Mouse (Mus musculus): Measurements from ENCODE around the gene Exoc6b.
A peak's percentile ranks its signal among the peaks of the same experiment; 100 is the strongest.

The Exoc6b gene

DNA sequence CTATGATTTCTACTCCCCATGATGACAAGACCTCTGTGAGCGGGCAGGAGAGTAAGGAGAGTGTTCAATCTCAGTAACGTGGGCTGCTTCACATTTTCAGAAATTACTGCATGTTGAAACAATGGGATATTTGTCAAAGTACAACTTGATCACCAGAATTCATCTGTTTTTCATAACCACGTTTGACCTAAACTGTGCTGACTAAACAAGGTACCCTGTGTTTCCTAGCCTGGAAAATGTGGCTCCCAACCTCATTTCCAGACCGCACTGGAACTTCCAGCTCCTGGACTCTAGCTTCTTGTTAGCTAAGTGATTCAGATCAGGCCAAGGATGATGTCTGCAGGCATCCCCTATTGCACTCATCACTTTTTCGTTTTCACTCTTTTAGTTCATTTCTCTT lies 193.4 kb downstream of the Exoc6b start:
- DNase-seq = no peak

DNA sequence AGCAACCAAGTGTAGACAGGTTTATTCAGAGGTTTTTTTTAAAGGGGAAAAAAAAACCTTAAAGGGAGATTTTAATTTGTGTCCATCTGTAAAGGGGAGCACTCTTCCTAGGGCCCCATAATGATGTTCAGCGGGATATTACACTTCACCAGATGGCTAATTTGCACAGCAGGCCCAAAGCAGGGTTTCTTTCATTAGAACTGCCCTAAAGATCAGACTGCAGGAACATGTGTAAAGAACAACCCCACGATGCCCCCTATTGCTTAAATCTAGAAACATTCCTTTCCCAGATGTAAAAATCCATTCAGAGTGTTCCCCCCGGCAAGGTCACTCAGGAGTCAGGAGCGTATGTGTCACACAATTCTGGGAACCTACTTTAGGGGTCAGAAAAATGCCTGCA lies 202.2 kb downstream of the Exoc6b start:
- no peak for DNase-seq

- DNase-seq = no peak
Observed at GRCm38 (mm10) chr6:84864625-84865024, 204.7 kb downstream of the Exoc6b start.

- DNase-seq = no peak
Observed at GRCm38 (mm10) chr6:84863816-84864375, 205.4 kb downstream of the Exoc6b start.

DNA sequence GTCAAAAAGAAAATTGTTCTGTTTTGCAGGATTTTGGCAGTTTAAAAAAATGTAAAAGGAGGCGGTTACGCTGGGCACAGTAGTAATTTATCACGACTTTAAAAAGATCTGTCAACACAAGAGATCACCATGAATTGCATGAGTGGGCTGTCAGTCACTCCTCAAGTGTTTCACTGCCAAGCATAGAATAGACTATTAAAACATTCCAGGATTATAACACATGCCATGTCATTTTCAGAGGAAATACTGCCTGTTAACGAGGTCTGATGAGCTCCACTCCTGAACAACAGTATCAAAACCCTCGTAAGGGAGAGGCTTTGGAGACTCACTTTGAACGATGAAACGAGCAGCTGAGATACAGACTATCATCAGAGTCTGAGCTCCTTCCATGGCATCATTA lies 223.6 kb downstream of the Exoc6b start:
- DNase-seq = no peak

- no peak for DNase-seq
Observed at GRCm38 (mm10) chr6:84841138-84841537, 228.2 kb downstream of the Exoc6b start.

GRCm38 (mm10) chr6:84807546-84807945 lies 261.8 kb downstream of the Exoc6b start:
- no peak for DNase-seq

- DNase-seq = no peak
Observed at GRCm38 (mm10) chr6:84806132-84806730, 263.1 kb downstream of the Exoc6b start.

DNA sequence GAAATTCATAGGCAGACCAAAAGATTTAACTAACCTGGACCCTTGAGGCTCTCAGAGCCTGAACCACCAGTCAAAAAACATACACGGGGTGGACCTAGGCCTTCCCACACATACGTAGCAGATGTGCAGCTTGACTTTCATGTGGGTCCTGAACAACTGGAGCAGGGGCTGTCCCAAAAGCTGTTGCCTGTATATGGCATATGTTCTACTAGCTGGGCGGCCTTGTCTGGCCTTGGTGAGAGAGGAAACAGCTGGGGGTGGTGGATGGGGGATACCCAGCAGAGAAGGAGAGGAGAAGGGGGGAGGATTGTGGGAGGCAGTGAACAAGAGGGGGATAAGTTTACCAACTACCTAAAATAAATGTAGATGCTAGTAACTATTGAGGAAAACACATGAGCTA lies 270.6 kb downstream of the Exoc6b start:
- DNase-seq = no peak

DNA sequence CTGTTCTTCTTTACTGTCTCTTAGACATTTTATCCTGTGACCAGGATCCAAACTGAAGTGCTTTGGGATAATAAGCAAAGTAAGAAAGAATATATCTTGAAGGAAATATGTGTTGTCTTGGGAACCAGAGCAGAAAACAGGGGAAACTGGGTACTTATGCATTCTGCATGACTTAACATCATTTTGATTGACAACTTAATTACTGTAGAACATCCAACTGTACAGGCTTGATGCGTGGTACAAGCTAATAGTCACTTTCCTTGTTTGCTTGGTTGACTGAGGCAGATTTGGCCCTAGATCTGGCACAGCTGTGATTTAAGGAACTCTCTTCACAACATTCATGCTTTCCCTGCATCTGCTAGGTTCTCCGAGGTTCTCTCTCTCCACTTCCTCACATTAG lies 285.3 kb downstream of the Exoc6b start:
- DNase-seq = no peak

GRCm38 (mm10) chr6:84779987-84780386 lies 289.3 kb downstream of the Exoc6b start:
- DNase-seq = no peak

DNA sequence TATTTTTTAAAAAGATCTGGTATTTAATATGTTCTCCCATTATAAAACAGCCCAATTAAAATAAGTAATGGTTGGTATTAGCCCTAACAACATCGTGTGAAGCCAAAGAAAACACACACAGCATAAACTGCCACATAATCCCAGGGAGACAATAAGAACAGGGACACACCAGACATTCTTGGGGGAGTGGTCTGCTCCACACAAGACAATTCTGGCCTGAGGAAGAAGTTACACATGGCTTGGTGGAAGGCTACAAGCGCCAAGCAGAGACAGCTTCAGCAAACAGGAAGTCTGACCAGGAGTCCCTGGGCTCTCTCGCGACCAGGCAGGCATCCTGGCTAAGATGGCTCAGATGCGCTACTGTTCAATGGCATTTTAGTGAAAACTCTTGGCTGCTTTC lies 290.3 kb downstream of the Exoc6b start:
- no peak for DNase-seq

DNA sequence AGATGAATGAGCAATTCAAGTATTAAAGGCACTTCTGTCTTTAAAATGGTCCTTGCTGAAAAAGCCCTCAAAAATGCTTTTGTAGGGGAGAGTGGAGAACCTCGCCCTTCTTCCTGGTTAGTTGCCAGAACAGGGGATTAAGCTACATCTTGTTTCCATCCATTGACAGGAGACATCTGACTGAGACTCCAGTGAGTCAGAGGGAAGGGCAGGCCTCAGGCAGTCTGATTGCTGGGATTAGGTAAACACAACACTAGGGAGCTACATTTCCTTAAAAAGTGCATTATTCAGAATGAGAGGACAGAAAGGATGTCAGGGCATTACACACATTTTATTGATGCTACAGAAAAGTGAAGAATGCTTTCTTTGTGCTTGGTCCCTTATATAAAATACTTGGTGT lies 293.4 kb downstream of the Exoc6b start:
- DNase-seq = no peak

GRCm38 (mm10) chr6:84755266-84755665 lies 314.0 kb downstream of the Exoc6b start:
- no peak for DNase-seq

GRCm38 (mm10) chr6:84752806-84753420 lies 316.4 kb downstream of the Exoc6b start:
- no peak for DNase-seq

GRCm38 (mm10) chr6:84751409-84751808 lies 317.9 kb downstream of the Exoc6b start:
- no peak for DNase-seq

- peak in 1 of 2 experiments; percentile 9 for DNase-seq
Observed at GRCm38 (mm10) chr6:84746847-84747395, 322.4 kb downstream of the Exoc6b start.

GRCm38 (mm10) chr6:84746193-84746846 lies 323.0 kb downstream of the Exoc6b start:
- DNase-seq = no peak

DNA sequence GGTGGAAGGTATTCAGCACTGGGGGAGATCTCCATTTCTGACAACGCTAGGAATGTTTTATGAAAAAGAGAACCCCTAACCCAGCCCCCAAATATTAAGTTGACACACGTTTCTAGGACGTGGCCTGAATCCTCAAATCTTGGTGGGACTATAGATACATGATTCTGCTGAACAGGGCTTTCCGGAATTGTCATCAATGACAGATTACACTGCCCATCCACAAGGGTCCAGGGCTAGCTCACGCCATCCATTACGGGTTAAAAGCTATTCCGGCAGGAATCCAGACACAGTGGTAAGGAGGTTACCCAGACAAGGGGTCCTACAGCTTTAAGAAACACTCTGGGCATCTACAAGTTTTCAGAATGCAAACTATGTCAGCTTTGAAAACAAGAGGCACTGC lies 323.7 kb downstream of the Exoc6b start:
- DNase-seq = no peak

DNA sequence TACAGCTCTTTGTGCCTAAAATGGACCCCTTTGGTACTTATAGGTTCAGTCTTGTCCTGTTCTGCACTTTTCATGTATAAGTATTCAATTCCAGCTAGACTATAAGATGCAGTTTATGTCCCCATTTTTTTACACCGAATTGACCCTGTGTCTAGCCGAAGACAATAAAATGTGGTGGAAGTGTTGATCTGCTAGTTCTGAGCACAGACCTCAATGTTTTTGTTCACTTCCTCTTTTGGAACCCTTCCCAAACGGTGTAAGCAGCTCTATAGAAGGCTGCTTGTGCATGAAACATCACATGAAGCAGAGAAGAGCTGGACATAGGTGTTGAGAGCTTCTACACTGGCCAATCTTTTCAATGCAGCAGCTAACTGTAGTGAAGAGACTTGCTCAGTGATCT lies 327.1 kb downstream of the Exoc6b start:
- DNase-seq = no peak

DNA sequence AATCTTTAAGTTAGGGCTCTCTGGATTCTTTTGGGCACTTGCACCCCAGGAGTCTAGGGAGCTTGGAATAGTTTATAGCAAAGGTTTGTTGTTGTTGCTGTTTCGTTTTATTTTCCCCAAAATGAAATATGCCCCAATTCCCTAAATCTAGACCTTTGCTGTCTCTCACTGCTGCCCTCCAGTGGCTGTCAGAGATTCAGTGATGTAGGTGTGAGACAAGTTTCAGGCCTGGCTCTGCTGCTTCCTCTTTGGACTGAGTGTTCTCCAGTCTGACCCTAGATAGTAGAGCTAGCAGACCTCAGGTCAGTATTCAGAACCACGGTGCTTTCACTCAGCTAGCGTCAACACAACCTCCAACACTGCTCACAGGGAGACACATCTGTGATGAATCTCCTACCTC lies 332.4 kb downstream of the Exoc6b start:
- DNase-seq = peak; percentile 22 to 26

GRCm38 (mm10) chr6:84726876-84727275 lies 342.4 kb downstream of the Exoc6b start:
- no peak for DNase-seq

DNA sequence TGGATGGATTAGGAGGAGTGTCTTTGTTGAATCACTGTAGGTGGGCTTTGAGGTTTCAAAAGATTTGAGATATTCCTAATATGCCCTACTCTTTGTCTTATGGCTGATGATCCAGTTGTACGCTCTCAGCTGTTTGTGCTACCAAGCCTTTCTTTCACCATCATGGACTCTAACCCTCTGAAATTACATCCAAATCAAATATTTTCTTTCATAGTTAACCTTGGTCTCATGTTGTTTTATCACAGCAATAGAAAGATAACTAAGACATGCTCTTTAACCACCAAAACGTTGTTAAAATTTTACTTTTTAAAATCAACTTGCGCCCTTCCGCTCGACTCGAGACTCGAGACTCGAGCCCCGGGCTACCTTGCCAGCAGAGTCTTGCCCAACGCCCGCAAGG lies 356.1 kb downstream of the Exoc6b start:
- no peak for DNase-seq

- DNase-seq = no peak
Observed at GRCm38 (mm10) chr6:84710831-84711230, 358.5 kb downstream of the Exoc6b start.
